Mouse (Mus musculus): ENCODE results near the gene Enox1. TPM values are rescaled to one million over a fixed set of nuclear protein-coding genes. Genes with fewer than 3 reads are reported as not detected.
A peak's percentile ranks its signal among the peaks of the same experiment; 100 is the strongest.

The Enox1 gene
- total and polyA plus RNA-seq, 2 experiments from 2014 or later: 23.1 to 49.6 TPM

DNA sequence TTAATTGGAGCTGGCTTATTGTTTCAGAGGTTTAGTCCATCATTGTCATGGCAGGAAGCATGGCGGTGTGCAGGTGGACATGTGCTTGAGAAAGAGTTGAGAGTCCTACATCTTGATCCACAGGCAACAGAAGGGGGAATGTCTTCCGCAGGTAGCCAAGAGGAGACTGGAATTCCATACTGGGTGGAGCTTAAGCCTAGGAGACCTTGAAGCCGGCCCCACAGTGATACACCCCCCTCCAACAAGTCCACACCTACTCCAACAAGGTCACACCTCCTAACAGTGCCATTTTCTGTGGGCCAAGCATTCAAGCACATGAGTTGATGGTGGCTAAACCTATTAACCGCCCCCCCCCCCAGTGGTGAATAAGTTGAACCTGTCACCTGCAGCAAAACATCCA lies 533.3 kb downstream of the Enox1 start:
- TF ChIP-seq CTCF (IDR thresholded peaks at IDR 0.05): no peak
- no peak overlapping the region for H3K4me3 ChIP-seq (ENCODE audit: low read depth, low read length)
- H3K36me3 ChIP-seq (ENCODE audit: insufficient read depth, low read length): no peaks in the 10 kb centered on the region
- H3K27ac ChIP-seq (ENCODE audit: low read depth, low read length): no peak overlapping the region
- no peak overlapping the region for H3K4me2 ChIP-seq (ENCODE audit: low read depth, low read length, poor library complexity, severe bottlenecking)
- no peak for DNase-seq (ENCODE audit: low spot score)
- no peaks in the 10 kb centered on the region for H3K27me3 ChIP-seq (ENCODE audit: insufficient read depth, low read length)
- 92% methylated on average over 4 of the region's 4 CpGs for WGBS
- no peaks in the 10 kb centered on the region for H3K9me3 ChIP-seq (ENCODE audit: low read length)
- H3K9ac ChIP-seq (replicated peaks; ENCODE audit: low read length, poor library complexity, severe bottlenecking): no peak overlapping the region
- no peak for ATAC-seq (ENCODE audit: low FRiP score)
- no peaks in the 10 kb centered on the region for H3K4me1 ChIP-seq (ENCODE audit: insufficient read depth, low read length)

DNA sequence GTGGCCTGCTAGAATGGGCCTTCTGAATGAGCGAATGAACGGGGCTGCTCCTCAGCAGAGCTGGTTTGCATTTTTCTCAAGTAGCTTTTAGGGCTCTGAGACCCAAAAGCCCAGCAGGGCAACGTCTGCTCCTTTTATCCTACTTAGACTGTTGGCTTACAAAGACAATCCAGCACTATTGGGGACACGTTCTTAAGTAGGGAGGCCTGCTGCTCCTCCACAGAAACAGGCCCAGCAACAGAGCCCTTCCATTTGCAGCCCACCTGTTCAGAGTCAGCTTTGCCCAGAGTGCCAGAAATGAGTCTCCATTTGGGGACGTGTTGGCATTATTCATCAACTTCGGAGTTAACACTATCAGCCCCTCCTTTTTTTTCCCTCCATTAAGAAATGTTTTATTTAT lies 548.4 kb downstream of the Enox1 start:
- H3K4me1 ChIP-seq (ENCODE audit: insufficient read depth, low read length): no peaks in the 10 kb centered on the region
- no peak overlapping the region for H3K4me2 ChIP-seq (ENCODE audit: low read depth, low read length, poor library complexity, severe bottlenecking)
- no peak overlapping the region for H3K4me3 ChIP-seq (ENCODE audit: low read depth, low read length)
- H3K27ac ChIP-seq (ENCODE audit: low read depth, low read length): no peak overlapping the region
- no peak overlapping the region for H3K9ac ChIP-seq (replicated peaks; ENCODE audit: low read length, poor library complexity, severe bottlenecking)
- ATAC-seq (ENCODE audit: low FRiP score) (no peak), DNase-seq (ENCODE audit: low spot score) (no peak)
- 36% methylated on average over 6 of the region's 6 CpGs for WGBS
- TF ChIP-seq CTCF (IDR thresholded peaks at IDR 0.05): no peak
- H3K9me3 ChIP-seq (ENCODE audit: low read length): no peaks in the 10 kb centered on the region
- H3K27me3 ChIP-seq (ENCODE audit: insufficient read depth, low read length): no peaks in the 10 kb centered on the region
- 0 out of 2 replicates have a peak, but pooled peaks cover 5% of the 10 kb centered on the region for H3K36me3 ChIP-seq (ENCODE audit: insufficient read depth, low read length)

DNA sequence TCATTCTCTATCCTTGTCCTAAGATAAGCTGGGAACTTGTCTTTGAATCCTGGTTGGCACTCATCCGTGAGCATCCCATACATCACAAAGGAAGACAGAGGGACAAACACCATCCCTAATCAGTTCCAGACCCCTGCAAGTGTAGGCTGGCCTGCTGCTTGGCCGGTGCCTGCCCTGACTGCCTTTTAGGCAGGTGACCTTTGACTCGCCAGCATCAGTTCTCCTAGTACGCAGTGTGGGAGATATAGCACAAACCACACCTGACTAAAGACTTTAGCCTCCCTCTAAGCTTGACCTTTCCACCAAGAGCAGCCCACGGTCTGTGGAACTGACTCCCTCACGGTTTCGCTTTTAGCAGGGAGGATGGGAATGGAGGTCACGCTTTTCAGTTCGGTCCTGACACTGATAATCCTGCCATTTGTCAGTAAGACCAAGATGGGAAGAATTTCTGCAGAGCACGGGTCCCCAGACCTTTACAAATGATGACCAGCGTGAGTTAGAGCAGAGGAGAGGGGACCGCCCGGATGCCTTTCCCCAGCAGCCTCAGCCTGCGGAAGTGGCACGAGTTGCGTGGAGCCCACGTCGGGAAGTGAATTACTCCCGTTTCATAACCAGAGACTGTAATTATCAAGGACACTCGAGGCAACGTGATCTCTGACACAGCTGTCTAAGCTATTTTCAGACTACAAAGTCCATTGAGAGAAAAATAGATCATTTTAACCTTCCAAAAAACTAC lies 550.1 kb downstream of the Enox1 start:
- TF ChIP-seq CTCF (IDR thresholded peaks at IDR 0.05): no peak
- H3K9ac ChIP-seq (replicated peaks; ENCODE audit: low read length, poor library complexity, severe bottlenecking): no peak overlapping the region
- no peaks in the 10 kb centered on the region for H3K4me1 ChIP-seq (ENCODE audit: insufficient read depth, low read length)
- H3K27ac ChIP-seq (ENCODE audit: low read depth, low read length): no peak overlapping the region
- H3K4me2 ChIP-seq (ENCODE audit: low read depth, low read length, poor library complexity, severe bottlenecking): no peak overlapping the region
- 0 out of 2 replicates have a peak, but pooled peaks cover 3% of the 10 kb centered on the region for H3K36me3 ChIP-seq (ENCODE audit: insufficient read depth, low read length)
- ATAC-seq (ENCODE audit: low FRiP score) (no peak), DNase-seq (ENCODE audit: low spot score) (no peak)
- H3K9me3 ChIP-seq (ENCODE audit: low read length): no peaks in the 10 kb centered on the region
- no peak overlapping the region for H3K4me3 ChIP-seq (ENCODE audit: low read depth, low read length)
- no peaks in the 10 kb centered on the region for H3K27me3 ChIP-seq (ENCODE audit: insufficient read depth, low read length)
- 72% methylated on average over 21 of the region's 21 CpGs for WGBS

DNA sequence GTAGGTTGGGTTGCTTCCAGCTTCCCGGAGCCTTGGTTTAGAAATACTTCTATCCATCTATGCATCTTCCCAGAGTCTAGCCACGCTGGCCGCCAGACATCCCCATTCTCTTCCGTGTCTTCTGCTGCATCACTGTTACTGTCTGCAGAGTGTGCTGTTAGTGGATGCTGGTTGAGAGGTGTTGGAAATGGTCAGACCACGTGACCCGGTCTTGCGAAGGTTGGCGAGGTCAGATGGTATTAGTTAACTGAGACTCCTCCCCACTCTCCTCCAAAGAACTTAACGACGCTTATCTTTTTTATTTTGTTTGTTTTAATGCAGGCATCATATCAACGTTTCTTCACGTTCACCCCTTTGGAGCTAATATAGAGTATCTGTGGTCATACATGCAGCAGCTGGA lies 550.7 kb downstream of the Enox1 start:
- ATAC-seq (ENCODE audit: low FRiP score): no peak
- Histone ChIP-seq H3K9me3 (ENCODE audit: low read length) (no peaks in the 10 kb centered on the region), H3K9ac (replicated peaks; ENCODE audit: low read length, poor library complexity, severe bottlenecking) (no peak overlapping the region), H3K4me3 (ENCODE audit: low read depth, low read length) (no peak overlapping the region), H3K4me1 (ENCODE audit: insufficient read depth, low read length) (no peaks in the 10 kb centered on the region), H3K4me2 (ENCODE audit: low read depth, low read length, poor library complexity, severe bottlenecking) (no peak overlapping the region), H3K27ac (ENCODE audit: low read depth, low read length) (0 out of 2 replicates have a peak overlapping the region, but pooled peaks have one; percentile 12), H3K36me3 (ENCODE audit: insufficient read depth, low read length) (no peaks in the 10 kb centered on the region), H3K27me3 (ENCODE audit: insufficient read depth, low read length) (no peaks in the 10 kb centered on the region)
- no peak for DNase-seq (ENCODE audit: low spot score)
- 91% methylated on average over 12 of the region's 12 CpGs for WGBS
- TF ChIP-seq CTCF (IDR thresholded peaks at IDR 0.05): no peak

DNA sequence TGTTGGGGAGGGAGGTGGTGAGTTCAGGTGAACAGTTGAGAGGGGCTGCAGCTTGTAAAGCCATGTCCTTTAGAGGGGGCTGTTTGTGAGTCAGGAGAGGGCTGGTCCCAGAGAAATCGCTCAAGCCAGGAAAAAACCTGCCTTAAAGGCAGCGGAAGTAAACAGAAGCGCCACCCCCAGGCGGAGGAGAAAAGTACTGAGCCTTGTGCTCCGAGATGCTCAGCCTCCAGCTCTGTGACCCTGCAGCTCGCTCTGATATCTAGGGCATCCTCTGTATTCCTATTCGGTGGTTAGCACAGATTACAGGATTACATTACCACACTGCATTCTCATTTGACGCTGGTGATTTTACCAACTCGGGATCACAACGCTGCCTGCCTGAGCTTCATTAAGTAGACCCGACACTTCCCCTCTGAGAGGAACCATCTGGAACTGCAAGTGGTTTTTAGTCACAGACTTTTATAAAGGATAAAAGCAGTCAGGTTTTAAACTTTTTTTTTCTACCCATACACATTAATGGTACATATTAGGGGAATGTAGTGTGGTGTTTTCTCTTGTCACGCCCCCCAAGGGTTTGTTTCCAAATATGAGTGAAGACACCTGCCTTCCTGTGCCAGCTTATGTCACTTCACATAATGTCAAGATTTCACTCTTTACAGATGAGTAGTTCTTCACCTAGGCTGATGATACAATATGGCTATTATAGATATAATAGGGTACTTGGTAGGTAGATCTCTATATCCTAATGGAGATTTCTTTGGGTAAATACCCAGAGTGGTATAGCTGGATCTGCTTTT lies 552.0 kb downstream of the Enox1 start:
- Histone ChIP-seq H3K27ac (ENCODE audit: low read depth, low read length) (no peak overlapping the region), H3K4me1 (ENCODE audit: insufficient read depth, low read length) (no peaks in the 10 kb centered on the region), H3K36me3 (ENCODE audit: insufficient read depth, low read length) (no peaks in the 10 kb centered on the region), H3K4me2 (ENCODE audit: low read depth, low read length, poor library complexity, severe bottlenecking) (no peak overlapping the region), H3K4me3 (ENCODE audit: low read depth, low read length) (no peak overlapping the region), H3K9ac (replicated peaks; ENCODE audit: low read length, poor library complexity, severe bottlenecking) (no peak overlapping the region), H3K9me3 (ENCODE audit: low read length) (no peaks in the 10 kb centered on the region), H3K27me3 (ENCODE audit: insufficient read depth, low read length) (no peaks in the 10 kb centered on the region)
- peak; percentile 50 for TF ChIP-seq CTCF (IDR thresholded peaks at IDR 0.05)
- DNase-seq (ENCODE audit: low spot score) (peak; percentile 48), ATAC-seq (ENCODE audit: low FRiP score) (0 out of 2 replicates have a peak, but pooled peaks have one; percentile 52)
- 37% methylated on average over 12 of the region's 12 CpGs for WGBS

Data from midbrain, postnatal 0 days (tissue).